Mouse (Mus musculus) kidney, embryonic 15.5 days (tissue): ENCODE results near the gene Nlk. TPM values are rescaled to one million over a fixed set of nuclear protein-coding genes. Genes with fewer than 3 reads are reported as not detected.
"Not testable (repeated sequence)": the region's sequence is repeated elsewhere in the genome, so short reads cannot be mapped to it uniquely, and the experiment has no call there.

Source experiments
- ATAC-seq: fragments of 200-750 bp; cut with Nextera tagmentation; replicated peaks from 2 replicates; pipeline ENCODE4 v1.8.0; 2017; ENCODE audit warnings: moderate TSS enrichment; ENCODE audit not compliant: low FRiP score
- H3K27ac ChIP-seq: fragments of 300-500 bp; sonication (generic); 2 replicates; pipeline ENCODE4 v1.5.1; 2015; ENCODE audit warnings: mild to moderate bottlenecking, inconsistent platforms
- H3K27me3 ChIP-seq: fragments of 300-500 bp; sonication (generic); 2 replicates; pipeline ENCODE4 v1.6.1; 2015; ENCODE audit warnings: inconsistent platforms
- H3K36me3 ChIP-seq: fragments of 300-500 bp; sonication (generic); 2 replicates; pipeline ENCODE4 v1.6.1; 2015; ENCODE audit warnings: inconsistent platforms
- H3K4me1 ChIP-seq: fragments of 300-500 bp; sonication (generic); 2 replicates; pipeline ENCODE4 v1.6.1; 2015; ENCODE audit warnings: inconsistent platforms
- H3K4me2 ChIP-seq: fragments of 300-500 bp; sonication (generic); 2 replicates; pipeline ENCODE4 v1.6.1; 2015; ENCODE audit warnings: moderate library complexity, mild to moderate bottlenecking, inconsistent platforms
- H3K4me3 ChIP-seq: fragments of 300-500 bp; sonication (generic); replicated peaks from 2 replicates; pipeline ENCODE4 v1.5.1; 2015; ENCODE audit warnings: mild to moderate bottlenecking, inconsistent platforms
- H3K9ac ChIP-seq: fragments of 300-500 bp; sonication (generic); 2 replicates; pipeline ENCODE4 v1.6.1; 2015; ENCODE audit warnings: mild to moderate bottlenecking, inconsistent platforms
- H3K9me3 ChIP-seq: fragments of 300-500 bp; sonication (generic); replicated peaks from 2 replicates; pipeline ENCODE4 v1.6.1; 2016; ENCODE audit warnings: inconsistent platforms
- WGBS: fragments of 180-500 bp; shearing (Covaris S2); methylation state at CpG from one replicate; pipeline ENCODE4 v1.1.7; 2015; ENCODE audit warnings: mixed read lengths; 5-methylcytosine and 5-hydroxymethylcytosine counted together
- polyA plus RNA-seq: library from polyadenylated mRNA; unstranded; fragments of >200 nt; fragmentation: Nextera tagmentation; extraction: Ambion mirVana; gene quantifications from 2 replicates; pipeline ENCODE4 v1.2.1, GENCODE M21; 2015

Nlk gene
- polyA plus RNA-seq, 1 experiment from 2014 or later, result 17.4 TPM

- ATAC-seq, result peak; percentile 97
- under 1% methylated on average over 52 of the region's 52 CpGs for WGBS
Observed at GRCm38 (mm10) chr11:78536080-78536689, 161.0 kb downstream of the Nlk start, which contains the start of the genes Tnfaip1 and Ift20. Gene Tnfaip1, minus strand, starts transcription at chr11:78536332. Gene Ift20, plus strand, starts transcription at chr11:78536361.

GRCm38 (mm10) chr11:78535376-78536079 lies 161.6 kb downstream of the Nlk start:
- Histone ChIP-seq H3K4me3 (peak overlapping the region; percentile 80), H3K27ac (peak overlapping the region; percentile 94), H3K4me2 (peak overlapping the region; percentile 76), H3K4me1 (peaks cover 41% of the 10 kb centered on the region), H3K27me3 (no peaks in the 10 kb centered on the region), H3K9me3 (no peaks in the 10 kb centered on the region), H3K9ac (peak overlapping the region; percentile 90), H3K36me3 (peaks cover 32% of the 10 kb centered on the region)
- ATAC-seq, result no peak
- under 1% methylated on average over 23 of the region's 23 CpGs for WGBS

More at GRCm38 (mm10) chr11:78536080-78536689, 161.0 kb downstream of the Nlk start, which contains the start of the genes Tnfaip1 and Ift20:
- Histone ChIP-seq H3K27ac (peak within 1 kb of the TSS; percentile 94), H3K9ac (peak within 1 kb of the TSS; percentile 90), H3K4me3 (peak within 1 kb of the TSS; percentile 80), H3K4me1 (peaks cover 34% of the 10 kb centered on the region), H3K9me3 (no peaks in the 10 kb centered on the region), H3K4me2 (peak within 1 kb of the TSS; percentile 76), H3K36me3 (peaks cover 38% of the 10 kb centered on the region), H3K27me3 (no peaks in the 10 kb centered on the region)

DNA sequence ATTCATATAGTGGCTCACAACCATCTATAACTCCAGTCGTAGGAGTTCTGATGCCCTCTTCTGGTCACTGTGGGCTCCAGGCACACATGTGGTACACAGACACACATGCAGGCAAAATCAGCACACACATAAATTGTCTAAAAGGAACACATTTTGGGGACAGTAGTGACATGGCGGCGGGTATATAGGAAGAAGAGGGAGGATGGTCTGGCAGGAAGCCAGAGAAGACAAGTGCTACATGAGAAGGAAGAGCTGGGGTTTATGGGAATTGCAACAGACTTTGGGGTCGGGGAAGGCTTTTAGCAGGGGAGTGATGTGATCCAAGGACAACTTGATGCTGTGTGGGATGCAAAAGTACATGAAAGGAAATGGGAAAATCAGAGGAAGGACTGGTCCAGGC lies 162.7 kb downstream of the Nlk start:
- no peaks in the 10 kb centered on the region for H3K27me3 ChIP-seq
- no peak for ATAC-seq
- H3K36me3 ChIP-seq, result peaks cover 28% of the 10 kb centered on the region
- H3K4me2 ChIP-seq, result peak overlapping the region; percentile 76
- H3K4me1 ChIP-seq, result peaks cover 51% of the 10 kb centered on the region
- no peak overlapping the region for H3K9ac ChIP-seq
- H3K9me3 ChIP-seq, result no peaks in the 10 kb centered on the region
- 78% methylated on average over 4 of the region's 4 CpGs for WGBS
- no peak overlapping the region; the same call in 1 of the 2 replicates for H3K27ac ChIP-seq
- H3K4me3 ChIP-seq, result peak overlapping the region; percentile 80

DNA sequence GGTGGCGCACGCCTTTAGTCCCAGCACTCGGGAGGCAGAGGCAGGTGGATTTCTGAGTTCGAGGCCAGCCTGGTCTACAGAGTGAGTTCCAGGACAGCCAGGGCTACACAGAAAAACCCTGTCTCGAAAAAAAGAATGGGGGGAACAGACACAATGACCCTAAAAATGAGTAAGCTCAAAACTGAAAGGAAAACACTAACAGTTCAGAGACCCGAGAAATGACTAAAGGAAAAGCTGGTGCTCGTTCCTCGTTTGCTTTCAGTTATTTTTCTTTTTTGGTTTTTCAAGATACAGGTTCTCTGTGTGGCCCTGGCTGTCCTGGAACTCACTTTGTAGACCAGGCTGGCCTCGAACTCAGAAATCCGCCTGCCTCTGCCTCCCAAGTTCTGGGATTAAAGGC lies 165.7 kb downstream of the Nlk start:
- H3K27ac ChIP-seq, H3K27me3 ChIP-seq, H3K9me3 ChIP-seq, H3K4me3 ChIP-seq, H3K4me2 ChIP-seq, ATAC-seq, H3K9ac ChIP-seq: not testable (repeated sequence)
- Histone ChIP-seq H3K4me1 (peaks cover 49% of the 10 kb centered on the region), H3K36me3 (peaks cover 43% of the 10 kb centered on the region)
- WGBS, result 89% methylated on average over 10 of the region's 10 CpGs

GRCm38 (mm10) chr11:78531046-78531445 lies 166.1 kb downstream of the Nlk start:
- no peak for ATAC-seq
- 61% methylated on average over 6 of the region's 6 CpGs for WGBS

DNA sequence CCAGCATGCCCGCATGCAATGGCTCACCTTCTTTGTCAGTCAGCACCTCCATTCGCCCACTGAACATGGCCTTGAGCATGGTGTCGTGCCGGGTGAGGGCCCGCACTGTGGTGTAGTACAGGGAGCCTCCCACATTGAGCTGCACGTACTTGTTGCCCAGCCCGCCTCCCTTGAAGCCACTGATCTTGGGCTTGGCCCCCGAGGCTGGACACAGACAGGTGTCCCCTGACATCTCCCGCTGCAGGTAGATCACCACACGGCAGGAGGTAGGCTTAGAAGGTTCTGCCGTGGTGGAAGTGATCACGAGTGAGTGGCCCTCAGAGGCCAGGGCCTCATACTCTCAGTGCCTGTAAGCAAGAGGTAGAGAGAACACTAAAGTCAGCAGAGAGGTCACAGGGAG lies 167.2 kb downstream of the Nlk start:
- no peak for ATAC-seq
- Histone ChIP-seq H3K4me2 (no peak overlapping the region), H3K27me3 (no peaks in the 10 kb centered on the region), H3K9me3 (no peaks in the 10 kb centered on the region), H3K4me1 (peaks cover 45% of the 10 kb centered on the region), H3K36me3 (peaks cover 58% of the 10 kb centered on the region), H3K9ac (no peak overlapping the region), H3K27ac (peak overlapping the region; percentile 84), H3K4me3 (no peak overlapping the region)
- WGBS, result 79% methylated on average over 12 of the region's 12 CpGs

More at GRCm38 (mm10) chr11:78531046-78531445, 166.1 kb downstream of the Nlk start:
- H3K9me3 ChIP-seq, result no peaks in the 10 kb centered on the region
- no peaks in the 10 kb centered on the region for H3K27me3 ChIP-seq
- peak overlapping the region; percentile 84 for H3K27ac ChIP-seq
- no peak overlapping the region for H3K4me3 ChIP-seq
- no peak overlapping the region for H3K9ac ChIP-seq
- no peak overlapping the region for H3K4me2 ChIP-seq
- peaks cover 48% of the 10 kb centered on the region for H3K36me3 ChIP-seq
- H3K4me1 ChIP-seq, result peaks cover 49% of the 10 kb centered on the region

- peaks cover 36% of the 10 kb centered on the region for H3K4me1 ChIP-seq
- peak overlapping the region; percentile 84 for H3K27ac ChIP-seq
- 38% methylated on average over 9 of the region's 9 CpGs for WGBS
- H3K9me3 ChIP-seq, result no peaks in the 10 kb centered on the region
- H3K4me3 ChIP-seq, result no peak overlapping the region
- no peak overlapping the region for H3K4me2 ChIP-seq
- ATAC-seq, result peak; percentile 68
- peaks cover 67% of the 10 kb centered on the region for H3K36me3 ChIP-seq
- H3K27me3 ChIP-seq, result no peaks in the 10 kb centered on the region
- H3K9ac ChIP-seq, result no peak overlapping the region
Observed at GRCm38 (mm10) chr11:78528714-78529113, 168.5 kb downstream of the Nlk start.

DNA sequence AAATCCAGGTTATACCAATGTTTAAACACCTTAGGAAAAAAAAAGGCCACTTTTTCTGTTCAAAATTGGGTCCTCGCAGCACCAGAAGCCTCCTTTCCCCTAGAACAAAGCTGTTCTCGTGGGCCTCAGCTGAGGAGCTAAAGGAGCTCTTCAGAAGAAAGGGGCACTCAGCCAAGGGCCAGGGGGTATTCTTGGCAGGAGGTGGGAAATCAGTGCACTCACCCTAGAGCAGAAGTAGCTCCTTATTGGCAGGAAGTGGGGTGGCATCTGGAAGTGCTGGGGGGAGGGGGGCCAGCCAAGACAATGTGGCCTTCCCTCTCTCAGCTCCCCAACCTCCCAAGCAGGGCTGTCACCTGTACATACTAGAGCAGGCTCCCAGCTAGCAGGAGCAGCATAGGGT lies 172.3 kb downstream of the Nlk start:
- H3K4me3 ChIP-seq, result no peak overlapping the region
- H3K27me3 ChIP-seq, result no peaks in the 10 kb centered on the region
- no peak overlapping the region; the same call in 1 of the 2 replicates for H3K27ac ChIP-seq
- ATAC-seq, result no peak
- H3K4me2 ChIP-seq, result no peak overlapping the region
- no peak overlapping the region for H3K9ac ChIP-seq
- no peaks in the 10 kb centered on the region for H3K9me3 ChIP-seq
- WGBS, result 84% methylated on average over 2 of the region's 2 CpGs
- H3K4me1 ChIP-seq, result peaks cover 21% of the 10 kb centered on the region
- H3K36me3 ChIP-seq, result peaks cover 98% of the 10 kb centered on the region

- Histone ChIP-seq H3K4me3 (no peak overlapping the region), H3K9ac (no peak overlapping the region), H3K4me2 (no peak overlapping the region), H3K27ac (no peak overlapping the region), H3K36me3 (peaks cover 100% of the 10 kb centered on the region), H3K27me3 (no peaks in the 10 kb centered on the region), H3K4me1 (peaks cover 9% of the 10 kb centered on the region), H3K9me3 (no peaks in the 10 kb centered on the region)
- ATAC-seq, result no peak
- 85% methylated on average over 9 of the region's 9 CpGs for WGBS
Observed at GRCm38 (mm10) chr11:78523241-78523955, 173.8 kb downstream of the Nlk start.

DNA sequence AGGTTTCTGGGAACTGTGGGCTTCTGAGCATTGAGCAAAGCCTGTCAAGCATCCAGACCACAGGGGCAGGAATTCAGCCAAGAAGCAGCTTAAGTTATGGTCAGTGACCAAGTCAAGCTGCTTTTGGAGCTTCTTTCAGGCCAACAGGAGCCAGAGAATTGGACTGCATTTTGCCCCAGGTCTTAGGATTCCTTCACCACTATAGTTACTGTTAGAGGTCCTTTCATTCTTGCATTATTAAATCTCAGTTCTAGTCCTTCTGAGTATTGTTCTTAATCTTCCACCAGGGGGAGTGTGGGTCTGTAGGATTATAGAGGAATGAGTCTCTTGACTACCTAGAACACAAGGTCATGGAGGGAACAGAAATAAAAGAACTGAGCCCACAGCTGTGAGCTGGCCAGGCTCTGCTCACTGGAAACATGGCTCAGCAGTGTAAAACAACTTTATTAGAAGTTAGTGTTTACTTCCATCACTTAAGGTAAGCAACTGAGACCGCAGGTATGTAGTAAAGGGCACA lies 174.6 kb downstream of the Nlk start:
- Histone ChIP-seq H3K27me3 (no peaks in the 10 kb centered on the region), H3K9me3 (no peaks in the 10 kb centered on the region), H3K4me2 (no peak overlapping the region), H3K9ac (no peak overlapping the region), H3K36me3 (peaks cover 100% of the 10 kb centered on the region), H3K27ac (no peak overlapping the region), H3K4me3 (no peak overlapping the region), H3K4me1 (peaks cover under 1% of the 10 kb centered on the region; the same call in 1 of the 2 replicates)
- no peak for ATAC-seq
- WGBS, result 100% methylated on average over 1 of the region's 1 CpGs

GRCm38 (mm10) chr11:78521880-78522279 lies 175.3 kb downstream of the Nlk start:
- Histone ChIP-seq H3K36me3 (peaks cover 97% of the 10 kb centered on the region), H3K4me2 (no peak overlapping the region), H3K27me3 (no peaks in the 10 kb centered on the region), H3K9ac (no peak overlapping the region), H3K4me3 (no peak overlapping the region), H3K27ac (no peak overlapping the region), H3K9me3 (no peaks in the 10 kb centered on the region), H3K4me1 (no peaks in the 10 kb centered on the region)
- no peak for ATAC-seq
- 89% methylated on average over 3 of the region's 3 CpGs for WGBS

- Histone ChIP-seq H3K9me3 (no peaks in the 10 kb centered on the region), H3K36me3 (peaks cover 97% of the 10 kb centered on the region), H3K9ac (no peak overlapping the region), H3K27me3 (no peaks in the 10 kb centered on the region), H3K4me3 (no peak overlapping the region), H3K27ac (no peak overlapping the region), H3K4me2 (no peak overlapping the region), H3K4me1 (no peaks in the 10 kb centered on the region)
- ATAC-seq, result no peak
- 91% methylated on average over 10 of the region's 10 CpGs for WGBS
Observed at GRCm38 (mm10) chr11:78518931-78519330, 178.2 kb downstream of the Nlk start.
